ENCODE assay signal across 9 mouse cellular contexts in the genomic region with DNA sequence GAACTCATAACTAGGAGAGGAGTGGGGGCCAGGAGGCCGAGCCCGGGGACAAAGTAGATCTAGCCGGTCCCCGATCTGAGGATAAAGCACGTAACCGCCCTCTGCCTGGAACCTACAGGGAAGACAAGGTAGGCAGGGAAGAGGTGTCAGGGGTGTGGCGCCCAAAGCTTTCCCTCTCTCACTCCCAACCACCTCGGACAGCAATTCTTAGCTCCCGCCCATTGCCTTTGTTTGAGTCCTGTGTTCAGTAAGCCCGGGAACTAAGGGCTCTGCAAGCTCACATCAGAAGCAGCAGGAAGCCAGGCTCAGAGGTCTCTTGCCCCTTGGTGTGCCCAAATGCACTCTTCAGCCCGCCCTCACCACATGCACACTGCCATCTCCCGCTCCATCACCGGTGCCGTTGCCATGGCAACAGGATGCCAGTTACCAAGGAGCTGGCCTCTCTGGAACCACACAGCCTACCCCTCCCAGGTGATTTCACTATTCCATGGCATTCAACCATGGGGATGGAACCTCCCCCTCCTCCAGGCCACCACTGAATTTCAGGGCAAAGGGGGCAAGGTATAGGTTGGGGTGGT. TPM values are rescaled to one million over a fixed set of nuclear protein-coding genes. Genes with fewer than 3 reads are reported as not detected.
DNase-seq lines count a peak whose midpoint lies in the region; ATAC-seq and TF ChIP-seq lines count a peak whose summit lies in the region.
"Had no signal": no experiment of that assay in that cellular context is flagged by ENCODE, and none has a peak within 500 bp of the region (broad histone marks: within the 10 kb centered on the region; RNA-seq: fewer than 3 reads in every experiment).

No protein-coding gene starts in this region.

- intact Hi-C loops in left cerebral cortex, adult 2 months (cut with DNase I): no loop called here
- intact Hi-C loops in left cerebral cortex, postnatal 36 days (cut with DNase I): no loop called here

- no peak overlapping the region for H3K27ac ChIP-seq in left cerebral cortex, adult 2 months
- H3K27ac ChIP-seq in embryonic facial prominence, embryonic 13.5 days: no peak overlapping the region
- H3K27ac ChIP-seq in layer of hippocampus, adult 2 months: peak overlapping the region; percentile 98
- peak overlapping the region; percentile 39 for H3K27ac ChIP-seq in neural tube, embryonic 13.5 days (replicated peaks)

- WGBS in embryonic facial prominence, embryonic 13.5 days: 34% methylated on average over 14 of the region's 14 CpGs
- WGBS in neural tube, embryonic 13.5 days: 15% methylated on average over 14 of the region's 14 CpGs

- H3K4me2 ChIP-seq in embryonic facial prominence, embryonic 13.5 days: peak overlapping the region; percentile 92
- H3K4me2 ChIP-seq in neural tube, embryonic 13.5 days: peak overlapping the region; percentile 97

- peak overlapping the region; percentile 54; the same call in 1 of the 2 replicates for H3K9ac ChIP-seq in embryonic facial prominence, embryonic 13.5 days
- H3K9ac ChIP-seq in neural tube, embryonic 13.5 days: peak overlapping the region; percentile 99

- no peaks in the 10 kb centered on the region for H3K27me3 ChIP-seq in embryonic facial prominence, embryonic 13.5 days
- no peaks in the 10 kb centered on the region for H3K27me3 ChIP-seq in neural tube, embryonic 13.5 days

- H3K4me3 ChIP-seq in left cerebral cortex, adult 2 months: peak overlapping the region; percentile 22
- no peak overlapping the region for H3K4me3 ChIP-seq in embryonic facial prominence, embryonic 13.5 days
- peak overlapping the region; percentile 83 for H3K4me3 ChIP-seq in layer of hippocampus, adult 2 months
- peak overlapping the region; percentile 87 for H3K4me3 ChIP-seq in neural tube, embryonic 13.5 days
- H3K4me3 ChIP-seq: myocyte had no signal

- peaks cover 65% of the 10 kb centered on the region for H3K4me1 ChIP-seq in embryonic facial prominence, embryonic 13.5 days
- H3K4me1 ChIP-seq in neural tube, embryonic 13.5 days (replicated peaks): peaks cover 86% of the 10 kb centered on the region

- TF ChIP-seq CTCF in left cerebral cortex, adult 2 months (IDR thresholded peaks at IDR 0.05): no peak
- no peak for TF ChIP-seq CTCF in layer of hippocampus, adult 2 months (conservative IDR thresholded peaks at IDR 0.05)

- ATAC-seq in embryonic facial prominence, embryonic 13.5 days (ENCODE audit: insufficient number of reproducible peaks, insufficient read depth, low FRiP score, low TSS enrichment, low read depth): no peak
- ATAC-seq in neural tube, embryonic 13.5 days (ENCODE audit: low read depth): 0 out of 2 replicates have a peak, but pooled peaks have one; percentile 7
- no peak for ATAC-seq in monocyte, adult 5-6 weeks (replicated peaks; ENCODE audit: insufficient number of reproducible peaks, low FRiP score, low TSS enrichment, poor library complexity, severe bottlenecking)

- peak; percentile 41 to 68 for DNase-seq in left cerebral cortex, adult 2 months (ENCODE audit: extremely low spot score in 1 of 2, low spot score in 2 of 2)
- DNase-seq in left cerebral cortex, postnatal 36 days (ENCODE audit: low spot score in 2 of 2): no peak
- peak in 1 of 2 experiments; percentile 65 for DNase-seq in layer of hippocampus, adult 2 months (ENCODE audit: low spot score in 2 of 2)
- DNase-seq in kidney, postnatal 25 days: no peak
- no peak for DNase-seq in gastrocnemius, postnatal 4 days (ENCODE audit: low spot score in 2 of 2)

- no peaks in the 10 kb centered on the region for H3K9me3 ChIP-seq in embryonic facial prominence, embryonic 13.5 days
- H3K9me3 ChIP-seq in neural tube, embryonic 13.5 days: no peaks in the 10 kb centered on the region

- H3K36me3 ChIP-seq in embryonic facial prominence, embryonic 13.5 days: peaks cover 38% of the 10 kb centered on the region
- peaks cover 34% of the 10 kb centered on the region for H3K36me3 ChIP-seq in neural tube, embryonic 13.5 days

RNA-seq across cellular contexts. Expression of gene Efnb3, which starts 2.5 kb away (rescaled TPM):
- total RNA-seq in left cerebral cortex, adult 2 months (2021): 10 to 100 TPM; 46.6 to 63.0 TPM
- total RNA-seq in left cerebral cortex, postnatal 36 days (2021): 10 to 100 TPM; 56.1 to 57.3 TPM
- polyA plus RNA-seq in embryonic facial prominence, embryonic 13.5 days (2015; fragmentation: Nextera tagmentation; extraction: Ambion mirVana): 43.4 and 46.3 TPM in 2 replicates
- total RNA-seq in layer of hippocampus, adult 2 months (2021): 100 to 1,000 TPM; 113 to 116 TPM
- polyA plus RNA-seq in neural tube, embryonic 13.5 days (2015; fragmentation: Nextera tagmentation; extraction: Ambion mirVana): 68.1 and 72.0 TPM in 2 replicates
- total RNA-seq in gastrocnemius, postnatal 4 days (2021): 1 to 10 TPM; 1.9 to 2.7 TPM
- total RNA-seq in monocyte, adult 5-6 weeks (2017): 0.49 to 0.96 TPM in 2 of 3 replicates, not detected in the other

RNA-seq across cellular contexts. Expression of gene Dnah2, which starts 8.6 kb away (rescaled TPM):
- total RNA-seq in left cerebral cortex, adult 2 months (2021): 1 to 10 TPM; 2.7 to 3.7 TPM
- 1 to 10 TPM; 1.4 to 2.1 TPM for total RNA-seq in left cerebral cortex, postnatal 36 days (2021)
- polyA plus RNA-seq in embryonic facial prominence, embryonic 13.5 days (2015; fragmentation: Nextera tagmentation; extraction: Ambion mirVana): 4.2 and 4.4 TPM in 2 replicates
- 1 to 10 TPM; 4.6 to 5.2 TPM for total RNA-seq in layer of hippocampus, adult 2 months (2021)
- polyA plus RNA-seq in neural tube, embryonic 13.5 days (2015; fragmentation: Nextera tagmentation; extraction: Ambion mirVana): 2.2 and 2.7 TPM in 2 replicates
- total RNA-seq in gastrocnemius, postnatal 4 days (2021): under 1 TPM; 0.47 to 0.93 TPM
- total RNA-seq in monocyte, adult 5-6 weeks (2017): 1.4 to 6.4 TPM (median 4.7 TPM) in 3 replicates

RNA-seq across cellular contexts. Expression of gene Wrap53, which starts 22.6 kb away (rescaled TPM):
- total RNA-seq in left cerebral cortex, adult 2 months (2021): 10 to 100 TPM in 1 of 2 experiments, 1 to 10 TPM in 1; 7.6 to 10.5 TPM
- total RNA-seq in left cerebral cortex, postnatal 36 days (2021): 10 to 100 TPM; 10.2 to 10.8 TPM
- polyA plus RNA-seq in embryonic facial prominence, embryonic 13.5 days (2015; fragmentation: Nextera tagmentation; extraction: Ambion mirVana): 26.9 TPM in 2 replicates
- total RNA-seq in layer of hippocampus, adult 2 months (2021): 10 to 100 TPM; 12.0 to 14.3 TPM
- 18.1 and 19.7 TPM in 2 replicates for polyA plus RNA-seq in neural tube, embryonic 13.5 days (2015; fragmentation: Nextera tagmentation; extraction: Ambion mirVana)
- total RNA-seq in gastrocnemius, postnatal 4 days (2021): 1 to 10 TPM; 6.8 to 7.9 TPM
- total RNA-seq in monocyte, adult 5-6 weeks (2017): 2.8 to 9.4 TPM (median 3.8 TPM) in 3 replicates

RNA-seq across cellular contexts. Expression of gene Trp53, which starts 22.7 kb away (rescaled TPM):
- total RNA-seq in left cerebral cortex, adult 2 months (2021): 10 to 100 TPM; 23.7 TPM
- total RNA-seq in left cerebral cortex, postnatal 36 days (2021): 10 to 100 TPM; 21.7 to 22.6 TPM
- 160 and 186 TPM in 2 replicates for polyA plus RNA-seq in embryonic facial prominence, embryonic 13.5 days (2015; fragmentation: Nextera tagmentation; extraction: Ambion mirVana)
- 10 to 100 TPM; 28.5 to 32.3 TPM for total RNA-seq in layer of hippocampus, adult 2 months (2021)
- 76.0 and 77.6 TPM in 2 replicates for polyA plus RNA-seq in neural tube, embryonic 13.5 days (2015; fragmentation: Nextera tagmentation; extraction: Ambion mirVana)
- total RNA-seq in gastrocnemius, postnatal 4 days (2021): 10 to 100 TPM; 51.1 to 51.9 TPM
- 11.9 to 26.9 TPM (median 24.5 TPM) in 3 replicates for total RNA-seq in monocyte, adult 5-6 weeks (2017)

RNA-seq across cellular contexts. Expression of gene Atp1b2, which starts 48.3 kb away (rescaled TPM):
- total RNA-seq in left cerebral cortex, adult 2 months (2021): 100 to 1,000 TPM; 411 to 429 TPM
- 100 to 1,000 TPM; 398 to 420 TPM for total RNA-seq in left cerebral cortex, postnatal 36 days (2021)
- polyA plus RNA-seq in embryonic facial prominence, embryonic 13.5 days (2015; fragmentation: Nextera tagmentation; extraction: Ambion mirVana): 7.9 and 8.3 TPM in 2 replicates
- 100 to 1,000 TPM; 391 to 411 TPM for total RNA-seq in layer of hippocampus, adult 2 months (2021)
- polyA plus RNA-seq in neural tube, embryonic 13.5 days (2015; fragmentation: Nextera tagmentation; extraction: Ambion mirVana): 29.5 and 30.4 TPM in 2 replicates
- total RNA-seq in gastrocnemius, postnatal 4 days (2021): 100 to 1,000 TPM; 227 to 249 TPM
- not detected in 3 replicates for total RNA-seq in monocyte, adult 5-6 weeks (2017)

Comparison
In these comparisons a context has a peak if more than half of its experiments do, and no peak if none do; other contexts are left out.
1. DNase-seq: peak in left cerebral cortex, adult 2 months (2 of 2); none in left cerebral cortex, postnatal 36 days (0 of 2), kidney, postnatal 25 days (0 of 2) and gastrocnemius, postnatal 4 days (0 of 2).
2. H3K27ac ChIP-seq: peak in layer of hippocampus, adult 2 months (single experiment) and neural tube, embryonic 13.5 days (single experiment); none in left cerebral cortex, adult 2 months (single experiment) and embryonic facial prominence, embryonic 13.5 days (single experiment).
3. RNA of gene Efnb3, which starts 2.5 kb away (total RNA-seq): 113 to 116 TPM in layer of hippocampus, adult 2 months, 46.6 to 63.0 TPM in left cerebral cortex, adult 2 months and 56.1 to 57.3 TPM in left cerebral cortex, postnatal 36 days; 1.9 to 2.7 TPM in gastrocnemius, postnatal 4 days and 0.49 to 0.96 TPM in monocyte, adult 5-6 weeks; every median in the first group is over 10 times any median in the second.